Mouse (Mus musculus) CD4-positive, CD25-positive, alpha-beta regulatory T cell, adult 2 months (primary cell): Measurements from ENCODE around the gene Tmem35b.

Experiments used
- DNase-seq: peaks from one replicate; pipeline ENCODE4 v3.0.0-alpha.2; 2012; ENCODE audit warnings: low read depth, low spot score

Tmem35b gene

DNA sequence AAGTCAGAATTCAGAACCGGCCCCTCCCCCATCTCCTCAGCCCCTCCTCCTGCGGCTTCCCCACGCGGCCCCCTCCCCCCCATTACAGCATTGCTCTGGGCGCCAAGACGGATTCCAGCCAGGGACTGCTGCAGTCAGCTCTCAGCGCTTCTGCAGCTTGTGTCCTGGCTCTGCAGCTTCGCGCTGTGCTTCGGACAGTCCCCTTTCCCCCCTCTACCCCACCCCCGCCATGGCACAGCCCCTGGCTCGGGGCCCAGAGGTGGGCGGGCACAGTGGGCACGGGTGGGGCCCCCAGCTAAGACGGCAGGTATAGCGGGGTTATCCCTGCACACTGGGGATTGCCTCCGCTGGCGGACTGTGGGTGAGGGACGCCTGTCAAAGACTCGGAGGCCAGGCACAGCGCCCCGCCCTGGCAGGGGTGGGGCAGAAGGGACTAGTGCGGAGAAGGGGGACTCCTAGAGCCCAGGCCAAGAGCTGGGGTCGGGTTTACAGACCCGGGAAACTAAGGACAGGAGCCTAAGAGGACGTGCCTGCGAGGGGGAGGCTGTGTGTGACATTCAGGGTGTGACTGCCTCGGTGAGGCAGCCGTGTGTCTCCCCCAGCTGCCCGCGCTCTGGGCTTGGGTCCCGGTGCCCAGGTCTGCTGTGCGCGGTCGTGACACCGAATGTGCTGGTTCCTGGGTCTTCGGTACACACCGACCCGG, 44.9 kb downstream of the Tmem35b start:
- peak; percentile 44 for DNase-seq

DNA sequence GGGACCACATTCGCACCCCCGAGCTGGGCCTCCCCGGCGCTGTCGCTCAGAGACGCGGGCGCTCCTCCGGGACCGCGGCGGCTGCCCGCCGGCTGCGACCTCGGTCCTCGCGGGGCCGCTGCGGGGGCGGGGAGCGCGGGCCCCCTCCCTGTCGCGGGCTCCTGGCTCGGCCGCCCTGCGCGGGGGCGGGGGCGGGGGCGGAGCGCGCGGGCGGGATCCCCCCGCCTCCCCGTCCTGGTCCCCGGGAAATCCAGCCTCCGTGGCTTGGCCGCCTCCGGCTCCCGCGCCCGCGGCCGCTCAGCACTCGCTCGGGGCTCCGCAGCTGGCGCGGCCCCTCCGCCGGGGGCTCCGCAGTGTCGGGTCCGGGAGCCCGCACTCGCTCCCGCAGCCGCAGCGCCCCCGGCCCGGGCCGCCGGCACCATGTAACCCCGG, 45.4 kb downstream of the Tmem35b start, which contains the start of gene Dlgap3:
Dlgap3 (plus strand) TSS at position 291 of the 432 bp plus-strand sequence.
- DNase-seq, result peak; percentile 28

DNA sequence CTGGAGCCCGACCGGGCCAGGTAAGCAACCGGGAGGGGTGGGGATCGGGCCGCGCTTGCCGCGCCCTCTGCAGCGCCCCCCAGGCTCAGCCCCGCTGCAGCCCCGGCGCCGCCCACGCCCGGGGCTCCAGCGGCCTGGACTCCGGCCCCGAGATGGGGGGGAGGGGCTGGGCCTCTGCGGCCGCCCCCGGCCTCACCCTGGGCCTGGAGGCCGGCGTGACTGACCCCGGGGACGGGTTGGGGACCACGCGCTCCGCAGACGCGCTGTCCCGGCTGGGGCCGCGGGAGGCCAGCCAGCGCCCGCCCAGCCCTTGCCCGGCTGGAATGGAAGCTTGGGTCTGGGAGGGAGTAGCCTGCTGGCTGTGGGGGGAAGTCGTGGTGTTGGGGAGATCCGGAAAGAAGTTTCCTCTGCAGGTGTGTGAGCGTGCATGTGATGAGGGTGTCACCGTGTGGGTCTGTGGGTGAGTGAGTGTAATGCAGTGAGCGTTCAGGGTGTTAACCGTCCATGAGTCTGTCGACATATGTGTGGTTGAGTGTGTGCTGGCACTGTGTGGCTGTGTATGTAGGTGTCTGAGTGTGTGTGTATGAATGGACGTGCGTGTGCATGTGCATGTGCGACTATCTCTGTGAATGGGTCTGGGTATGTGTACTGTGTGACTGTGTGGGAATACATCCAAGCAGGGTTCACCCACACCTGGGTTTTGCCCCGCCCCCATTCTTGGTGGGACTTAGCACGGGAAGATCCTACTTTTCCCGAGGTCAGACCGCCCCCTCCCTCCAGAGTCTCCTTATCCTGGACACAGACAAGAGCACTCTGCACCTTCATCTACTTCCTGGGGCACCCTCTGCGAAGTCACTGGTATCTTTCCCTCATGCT, 46.1 kb downstream of the Tmem35b start:
- peak; percentile 20 for DNase-seq

GRCm38 (mm10) chr4:127170866-127171265, 47.4 kb downstream of the Tmem35b start:
- no peak for DNase-seq

- no peak for DNase-seq
Observed at GRCm38 (mm10) chr4:127171341-127171905, 47.9 kb downstream of the Tmem35b start.

GRCm38 (mm10) chr4:127172119-127172518, 48.6 kb downstream of the Tmem35b start:
- no peak for DNase-seq

- DNase-seq, result no peak
Observed at GRCm38 (mm10) chr4:127172614-127173013, 49.1 kb downstream of the Tmem35b start.

- DNase-seq, result peak; percentile 47
Observed at GRCm38 (mm10) chr4:127173461-127173860, 50.0 kb downstream of the Tmem35b start.

DNA sequence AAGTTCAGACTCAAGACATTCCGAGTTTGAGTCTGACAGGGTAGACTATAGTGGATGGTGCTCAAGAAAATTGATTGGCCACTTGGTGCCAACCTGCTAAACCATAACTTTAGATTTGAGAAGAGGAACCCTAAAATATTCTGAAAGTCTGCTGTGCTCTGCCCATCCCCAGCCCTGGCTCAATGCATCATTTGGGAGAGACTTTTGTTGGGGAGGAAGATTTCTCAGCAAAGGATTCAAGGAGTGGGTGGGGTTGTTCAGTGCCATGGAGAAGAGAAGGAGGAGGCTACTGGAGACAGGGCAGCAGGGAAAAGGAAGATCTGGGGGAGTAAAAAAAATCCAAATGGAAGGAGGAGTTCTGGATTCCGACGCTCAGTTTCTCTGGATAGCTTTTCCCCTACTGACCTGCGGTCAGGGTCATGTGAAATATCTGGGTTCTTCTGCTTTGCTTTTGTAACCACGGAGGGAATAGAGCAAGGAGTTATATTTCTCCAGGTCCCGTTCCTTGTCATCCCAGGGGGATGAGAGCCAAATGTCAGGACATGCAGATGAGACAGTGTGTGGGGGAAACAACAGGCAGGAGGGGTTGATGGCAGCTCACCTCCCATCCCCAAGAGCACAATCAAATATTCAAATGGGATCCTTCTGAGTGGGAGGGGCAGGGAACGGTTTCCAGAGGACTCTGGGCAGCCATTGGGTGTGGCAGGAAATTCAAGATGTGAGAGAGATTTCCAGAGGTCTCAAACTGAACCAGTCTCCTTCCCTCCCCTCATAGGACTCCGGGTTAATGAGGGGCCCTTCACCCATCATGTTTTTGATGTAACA, 50.8 kb downstream of the Tmem35b start:
- no peak for DNase-seq

DNA sequence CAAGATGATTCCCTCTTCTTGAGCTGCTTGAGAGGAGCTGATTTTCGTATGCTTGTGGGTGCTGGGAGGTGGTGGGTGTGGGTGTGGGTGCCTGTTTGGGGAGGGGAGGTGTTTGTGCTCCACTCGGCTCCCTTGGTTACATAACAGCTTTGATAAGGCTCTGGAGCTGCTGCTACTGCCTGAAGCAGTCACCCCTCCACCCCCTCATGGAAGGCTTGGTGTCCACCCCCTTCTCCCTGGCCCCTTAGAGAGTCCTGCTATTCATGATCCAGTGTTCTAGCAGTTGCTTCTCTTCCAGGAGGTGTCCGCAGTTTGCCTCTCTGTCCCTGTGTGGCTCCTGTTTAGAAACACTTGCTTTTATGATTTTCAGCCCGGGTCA, 51.4 kb downstream of the Tmem35b start:
- DNase-seq, result no peak

- DNase-seq, result no peak
Observed at GRCm38 (mm10) chr4:127177961-127178360, 54.5 kb downstream of the Tmem35b start.

DNA sequence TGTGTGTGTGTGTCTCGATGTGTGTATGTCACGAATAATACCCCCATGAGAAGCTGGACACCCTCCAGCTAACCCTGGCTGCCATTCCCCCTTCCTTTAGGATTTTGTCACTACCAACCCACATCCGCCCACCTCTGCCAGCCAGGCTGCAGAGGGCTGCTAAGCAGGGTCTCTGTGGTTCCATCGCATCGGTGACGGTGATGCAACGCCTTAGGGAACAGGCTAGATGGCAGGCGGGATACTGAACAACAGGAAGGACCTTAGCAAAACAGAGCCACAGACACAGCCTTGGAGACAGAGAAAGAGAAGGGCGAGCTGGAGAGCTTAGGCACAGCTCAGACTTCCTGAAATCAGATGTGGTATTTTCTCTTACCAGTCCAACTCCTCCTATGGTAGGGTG, 55.2 kb downstream of the Tmem35b start:
- no peak for DNase-seq
